Mouse (Mus musculus) embryo, embryonic 10.5 days (tissue): ENCODE measurements at regions not wholly inside any gene's neighbourhood (a gene's known extent, or its start where the extent isn't known, plus 50 kb on each side); places are given as distances from the start of the nearest gene placed in this dataset.

Source experiments
- DNase-seq: peaks from one replicate; pipeline ENCODE4 v3.0.0-alpha.2; 2015; ENCODE audit warnings: low spot score

DNA sequence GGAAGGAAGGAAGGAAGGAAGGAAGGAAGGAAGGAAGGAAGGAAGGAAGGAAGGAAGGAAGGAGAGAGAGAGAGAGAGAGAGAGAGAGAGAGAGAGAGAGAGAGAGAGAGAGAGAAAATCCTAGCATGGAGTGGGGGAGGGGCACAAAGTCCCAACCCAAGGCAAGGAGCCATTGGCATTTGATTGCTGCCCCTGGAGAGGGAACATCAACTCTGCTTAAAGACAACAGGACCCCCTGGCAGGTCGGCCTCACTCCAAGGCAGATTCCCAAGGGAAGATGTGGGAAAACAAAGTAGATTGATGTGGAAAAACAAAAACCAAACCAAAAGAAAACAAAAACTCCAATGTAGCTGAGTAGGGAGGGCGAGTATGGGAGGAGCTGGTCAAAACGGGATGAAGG is 49.9 kb upstream of the Fzd10 start:
- peak; percentile 31 for DNase-seq

GRCm38 (mm10) chr5:128549811-128550210 is 50.8 kb upstream of the Fzd10 start:
- no peak for DNase-seq

- DNase-seq = peak; percentile 38
Observed at GRCm38 (mm10) chr5:128542049-128542448, 58.6 kb upstream of the Fzd10 start.

- DNase-seq = no peak
Observed at GRCm38 (mm10) chr5:128538646-128539045, 62.0 kb upstream of the Fzd10 start.

GRCm38 (mm10) chr5:128537218-128537617 is 63.4 kb upstream of the Fzd10 start:
- peak; percentile 60 for DNase-seq

- DNase-seq = no peak
Observed at GRCm38 (mm10) chr5:128536393-128536792, 64.3 kb upstream of the Fzd10 start.

GRCm38 (mm10) chr5:128527241-128527640 is 73.4 kb upstream of the Fzd10 start:
- peak; percentile 42 for DNase-seq

- DNase-seq = no peak
Observed at GRCm38 (mm10) chr5:128526432-128526831, 74.2 kb upstream of the Fzd10 start.

GRCm38 (mm10) chr5:128524377-128525280 is 76.0 kb upstream of the Fzd10 start:
- DNase-seq = peak; percentile 44

GRCm38 (mm10) chr5:128522667-128523066 is 78.0 kb upstream of the Fzd10 start:
- peak; percentile 94 for DNase-seq

DNA sequence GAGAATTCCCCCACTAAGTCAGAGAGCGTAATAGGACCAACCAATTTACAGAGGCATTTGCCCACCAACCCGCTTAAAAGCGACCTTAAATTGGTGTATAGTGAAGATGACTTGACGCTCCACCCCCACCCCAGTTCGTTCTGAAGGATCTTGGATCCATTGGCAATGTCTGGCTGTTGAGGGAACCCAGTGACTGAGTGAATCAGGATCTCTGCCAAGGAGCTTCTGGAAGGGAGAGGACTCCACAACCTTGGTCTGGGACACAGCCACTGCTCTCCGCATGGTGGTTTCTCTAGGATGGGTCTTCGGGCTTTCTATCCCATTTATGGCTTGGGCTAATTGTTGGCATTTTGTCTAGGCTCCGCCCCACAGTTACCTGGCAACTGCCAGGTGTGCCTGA is 83.3 kb upstream of the Fzd10 start:
- DNase-seq = no peak

DNA sequence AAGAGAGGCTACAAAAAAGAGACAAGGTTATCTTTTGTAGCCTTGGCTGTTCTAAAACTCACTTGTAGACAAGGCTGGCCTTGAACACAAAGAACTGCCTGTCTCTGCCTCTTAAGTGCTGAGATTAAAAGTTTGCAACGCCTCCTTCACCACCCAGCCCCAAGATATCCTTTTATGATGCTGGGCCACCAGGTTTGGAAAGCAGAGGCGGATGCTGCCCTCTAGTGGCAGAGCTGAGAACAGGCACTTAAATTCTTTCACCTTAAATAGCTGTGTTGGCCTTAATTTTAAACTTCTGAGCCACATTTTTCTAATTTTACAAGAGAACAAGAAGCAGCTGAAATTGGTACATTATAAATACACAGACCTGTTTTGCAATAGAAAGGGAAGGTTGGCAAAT is 82.5 kb upstream of the Tmem132d start:
- peak; percentile 72 for DNase-seq

DNA sequence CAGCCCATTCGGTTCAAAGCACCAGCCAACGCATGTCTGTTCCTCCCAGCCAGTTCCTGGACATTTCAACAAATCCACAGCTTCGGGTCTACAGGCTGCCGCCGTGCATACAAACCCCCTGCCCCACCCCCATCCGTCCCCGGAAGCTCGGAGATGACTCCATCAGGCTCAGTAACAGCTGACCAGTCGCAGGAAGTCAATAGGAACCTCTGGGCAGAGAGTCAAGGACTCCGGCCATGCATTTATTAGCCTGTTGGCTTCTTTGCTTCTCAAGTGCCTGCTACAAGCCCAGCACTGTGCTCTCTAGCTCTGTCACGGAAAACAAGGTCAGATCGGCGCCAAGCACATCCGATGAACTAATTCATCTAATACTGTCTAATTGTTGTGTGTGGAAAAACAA is 80.4 kb upstream of the Tmem132d start:
- DNase-seq = no peak

GRCm38 (mm10) chr5:128512606-128513005 is 79.7 kb upstream of the Tmem132d start:
- DNase-seq = no peak

GRCm38 (mm10) chr5:128504502-128504901 is 71.6 kb upstream of the Tmem132d start:
- peak; percentile 85 for DNase-seq

DNA sequence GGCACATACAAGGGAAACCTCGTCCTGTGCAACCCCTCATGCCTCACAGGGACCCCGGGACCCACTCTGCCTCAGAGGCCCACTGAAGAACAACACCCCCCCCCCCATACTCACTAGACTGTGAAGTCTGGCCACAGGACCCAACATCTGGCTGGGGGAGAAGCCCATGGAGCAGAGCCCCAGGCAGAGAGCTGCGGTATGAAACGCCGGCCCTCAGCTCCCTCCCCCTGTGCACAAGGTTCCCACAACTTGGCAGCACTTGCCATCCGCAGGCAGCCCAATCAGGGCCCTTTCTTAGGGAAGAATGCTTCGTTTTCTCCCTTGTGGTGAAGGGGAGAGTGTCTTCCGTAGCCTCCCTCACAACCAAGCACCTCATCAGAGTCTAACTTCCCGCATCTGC is 66.6 kb upstream of the Tmem132d start:
- DNase-seq = no peak

DNA sequence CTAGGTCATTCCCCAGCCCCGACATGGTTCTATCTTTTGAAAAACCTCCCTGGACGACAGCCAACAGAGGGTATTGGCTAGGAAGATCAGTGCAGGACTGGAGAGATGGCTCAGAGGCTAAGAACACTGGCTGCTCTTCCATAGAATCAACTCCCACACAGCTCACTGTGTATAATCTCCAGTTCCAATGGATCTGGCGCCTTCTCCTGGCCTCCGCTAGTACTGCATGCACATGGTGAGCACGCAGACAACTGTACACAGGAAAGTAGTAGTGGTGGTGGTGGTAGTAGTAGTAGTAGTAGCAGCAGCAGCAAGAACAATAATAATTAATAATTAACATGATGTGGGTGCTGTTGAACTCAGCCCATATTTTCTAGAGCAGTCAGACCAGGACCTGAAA is 66.2 kb upstream of the Tmem132d start:
- DNase-seq = peak; percentile 54

DNA sequence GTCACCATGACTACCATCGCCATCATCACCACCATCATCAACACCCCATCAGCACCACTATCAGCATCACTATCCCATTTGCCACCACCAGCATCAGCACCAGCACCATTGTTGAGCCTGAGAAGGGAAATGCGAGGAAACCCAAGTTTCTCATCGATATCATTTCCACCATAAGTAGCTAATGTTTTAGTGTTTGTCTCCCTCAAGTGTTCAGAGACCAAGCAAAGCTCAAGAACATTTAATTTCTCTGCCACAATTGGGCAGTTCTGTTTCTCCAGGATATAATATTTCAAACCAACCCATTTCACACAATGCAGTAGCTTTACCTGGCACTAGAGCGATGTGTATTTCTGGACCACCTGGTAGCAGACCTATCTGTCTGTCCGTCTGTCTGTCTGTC is 59.7 kb upstream of the Tmem132d start:
- DNase-seq = no peak

- DNase-seq = peak; percentile 47
Observed at GRCm38 (mm10) chr5:128491155-128491554, 58.3 kb upstream of the Tmem132d start.

DNA sequence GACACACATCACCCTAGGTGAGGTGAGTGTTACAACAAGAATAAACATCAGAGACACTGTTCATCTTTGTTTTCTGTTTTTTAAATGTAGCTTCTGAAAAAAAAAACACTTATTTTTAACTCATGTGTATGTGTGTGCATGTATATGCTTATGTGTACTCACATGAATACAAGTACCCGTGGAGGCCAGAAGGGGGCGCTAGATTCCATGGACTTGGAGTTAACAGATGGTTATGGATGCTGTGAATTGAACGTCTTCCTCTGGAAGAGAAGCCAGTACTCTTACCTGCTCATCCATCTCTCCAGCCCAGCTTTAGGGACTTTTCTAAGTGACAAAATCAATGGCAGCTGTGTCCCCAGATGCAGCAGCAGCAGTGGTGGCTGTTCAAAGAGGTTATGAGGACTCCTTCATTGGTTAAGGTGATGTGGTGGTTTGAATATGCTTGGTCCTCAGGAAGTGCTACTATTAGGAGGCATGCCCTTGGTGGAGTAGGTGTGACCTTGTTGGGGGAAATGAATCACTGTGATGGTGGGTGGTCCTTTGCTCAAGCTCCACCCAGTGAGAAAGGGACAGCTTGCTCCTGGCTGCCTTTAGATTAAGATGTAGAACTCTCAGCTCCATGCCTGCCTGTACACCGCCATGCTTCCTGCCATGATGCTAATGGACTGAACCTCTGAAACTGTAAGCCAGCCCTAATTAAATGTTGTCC is 56.1 kb upstream of the Tmem132d start:
- no peak for DNase-seq

DNA sequence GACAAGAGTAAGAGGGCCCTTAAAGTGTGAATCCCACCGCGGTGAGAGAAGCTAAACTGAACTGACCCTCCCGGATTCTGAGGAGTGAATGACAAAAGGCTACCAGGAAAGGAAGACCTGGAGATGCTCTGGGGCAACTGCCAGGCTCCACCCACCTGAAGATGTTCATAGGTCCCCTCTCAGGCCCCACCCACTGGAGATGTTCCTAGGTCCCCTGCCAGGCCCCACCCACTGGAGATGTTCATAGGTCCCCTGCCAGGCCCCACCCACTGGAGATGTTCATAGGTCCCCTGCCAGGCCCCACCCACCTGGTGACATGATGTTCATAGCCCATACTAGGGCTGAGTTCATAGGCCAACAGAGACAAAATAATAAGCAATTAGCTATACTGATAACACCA is 54.5 kb upstream of the Tmem132d start:
- DNase-seq = no peak

DNA sequence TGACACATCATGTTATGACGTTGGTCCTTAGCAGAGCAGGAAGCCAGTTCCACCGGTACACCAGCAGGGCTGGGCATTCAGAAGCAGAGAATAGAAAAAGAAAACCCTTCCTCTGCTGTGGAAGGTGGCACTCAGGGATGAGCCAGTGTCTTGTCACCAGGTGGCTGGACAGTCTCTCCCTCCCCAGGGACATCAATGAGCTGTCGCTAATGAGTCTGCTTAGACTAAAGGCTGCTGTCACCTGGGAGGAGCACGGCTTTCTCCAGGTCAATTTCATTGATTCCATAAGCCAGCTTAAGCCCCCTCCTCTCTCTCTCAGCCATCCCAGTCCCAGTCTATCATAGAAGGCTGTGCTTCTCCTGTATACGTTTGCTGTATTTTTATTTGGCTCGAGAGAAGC is 51.2 kb upstream of the Tmem132d start:
- DNase-seq = no peak

GRCm38 (mm10) chr5:128483441-128483810 is 50.5 kb upstream of the Tmem132d start:
- peak; percentile 36 for DNase-seq
